Mouse (Mus musculus): ENCODE data around the gene Ttc26.

The Ttc26 gene

GRCm38 (mm10) chr6:38458075-38458474 is 76.8 kb downstream of the Ttc26 start:
- no peak for DNase-seq

- peak; percentile 7 for DNase-seq
Observed at GRCm38 (mm10) chr6:38469591-38469990, 88.3 kb downstream of the Ttc26 start.
